Mouse (Mus musculus): ENCODE results near the gene Rdm1. TPM values are rescaled to one million over a fixed set of nuclear protein-coding genes. Genes with fewer than 3 reads are reported as not detected.
"Not testable (repeated sequence)": the region's sequence is repeated elsewhere in the genome, so short reads cannot be mapped to it uniquely, and the experiment has no call there.

Rdm1 gene
- 21.7 and 24.8 TPM in 2 replicates for polyA plus RNA-seq (2015; fragmentation: Nextera tagmentation; extraction: Ambion mirVana)

- Histone ChIP-seq H3K27ac (peak within 1 kb of the TSS; percentile 90), H3K4me3 (replicated peaks) (peak within 1 kb of the TSS; percentile 67), H3K9me3 (no peaks in the 10 kb centered on the region), H3K36me3 (no peaks in the 10 kb centered on the region), H3K4me2 (replicated peaks) (peak within 1 kb of the TSS; percentile 92), H3K9ac (replicated peaks) (peak within 1 kb of the TSS; percentile 74), H3K27me3 (no peaks in the 10 kb centered on the region), H3K4me1 (replicated peaks) (peaks cover 16% of the 10 kb centered on the region)
- WGBS: under 1% methylated on average over 33 of the region's 34 CpGs
- ATAC-seq: peak; percentile 91
These were observed at the start of gene Rdm1 for GRCm38 (mm10) chr11:101626995-101627856. Rdm1 (plus strand) TSS chr11:101627195.

GRCm38 (mm10) chr11:101581081-101581764 is 45.8 kb upstream of the Rdm1 start:
- H3K9ac ChIP-seq (replicated peaks): no peak overlapping the region
- 81% methylated on average over 6 of the region's 6 CpGs for WGBS
- H3K27ac ChIP-seq: no peak overlapping the region
- H3K9me3 ChIP-seq: no peaks in the 10 kb centered on the region
- no peaks in the 10 kb centered on the region for H3K27me3 ChIP-seq
- no peak overlapping the region for H3K4me2 ChIP-seq (replicated peaks)
- no peak for ATAC-seq
- no peak overlapping the region for H3K4me3 ChIP-seq (replicated peaks)
- H3K4me1 ChIP-seq (replicated peaks): peaks cover 8% of the 10 kb centered on the region
- peaks cover 39% of the 10 kb centered on the region for H3K36me3 ChIP-seq

- Histone ChIP-seq H3K4me1 (replicated peaks) (peaks cover 8% of the 10 kb centered on the region), H3K36me3 (peaks cover 38% of the 10 kb centered on the region), H3K9ac (replicated peaks) (peak within 1 kb of the TSS; percentile 59), H3K4me2 (replicated peaks) (peak within 1 kb of the TSS; percentile 51), H3K27me3 (no peaks in the 10 kb centered on the region), H3K27ac (no peak within 1 kb of the TSS), H3K4me3 (replicated peaks) (peak within 1 kb of the TSS; percentile 29), H3K9me3 (no peaks in the 10 kb centered on the region)
- 19% methylated on average over 30 of the region's 31 CpGs for WGBS
- ATAC-seq: no peak
These were observed 44.6 kb upstream of the Rdm1 start, which contains the start of gene Tmem106a for GRCm38 (mm10) chr11:101582054-101583035. Tmem106a (plus strand) TSS chr11:101582242.

GRCm38 (mm10) chr11:101583205-101583604 is 43.8 kb upstream of the Rdm1 start:
- no peak for ATAC-seq
- no peak overlapping the region for H3K9ac ChIP-seq (replicated peaks)
- no peaks in the 10 kb centered on the region for H3K27me3 ChIP-seq
- 83% methylated on average over 2 of the region's 2 CpGs for WGBS
- peaks cover 34% of the 10 kb centered on the region for H3K36me3 ChIP-seq
- no peak overlapping the region for H3K27ac ChIP-seq
- peaks cover 8% of the 10 kb centered on the region for H3K4me1 ChIP-seq (replicated peaks)
- no peak overlapping the region for H3K4me3 ChIP-seq (replicated peaks)
- H3K4me2 ChIP-seq (replicated peaks): no peak overlapping the region
- H3K9me3 ChIP-seq: no peaks in the 10 kb centered on the region

- H3K4me2 ChIP-seq (replicated peaks); H3K4me3 ChIP-seq (replicated peaks); H3K4me1 ChIP-seq (replicated peaks); H3K27ac ChIP-seq; H3K9me3 ChIP-seq; H3K9ac ChIP-seq (replicated peaks); ATAC-seq; H3K27me3 ChIP-seq: not testable (repeated sequence)
- H3K36me3 ChIP-seq: peaks cover 24% of the 10 kb centered on the region
- WGBS: 100% methylated on average over 1 of the region's 1 CpGs
These were observed 42.0 kb upstream of the Rdm1 start for GRCm38 (mm10) chr11:101585031-101585430.

- H3K4me2 ChIP-seq (replicated peaks): no peak overlapping the region
- H3K27ac ChIP-seq: no peak overlapping the region
- ATAC-seq: no peak
- no peak overlapping the region for H3K4me3 ChIP-seq (replicated peaks)
- H3K27me3 ChIP-seq: no peaks in the 10 kb centered on the region
- H3K36me3 ChIP-seq: peaks cover 17% of the 10 kb centered on the region
- 88% methylated on average over 4 of the region's 4 CpGs for WGBS
- H3K9ac ChIP-seq (replicated peaks): no peak overlapping the region
- peaks cover 8% of the 10 kb centered on the region for H3K4me1 ChIP-seq (replicated peaks)
- no peaks in the 10 kb centered on the region for H3K9me3 ChIP-seq
These were observed 41.2 kb upstream of the Rdm1 start for GRCm38 (mm10) chr11:101585805-101586204.

- 92% methylated on average over 10 of the region's 10 CpGs for WGBS
- H3K4me2 ChIP-seq (replicated peaks): no peak overlapping the region
- H3K9ac ChIP-seq (replicated peaks): no peak overlapping the region
- peaks cover 15% of the 10 kb centered on the region for H3K36me3 ChIP-seq
- no peak for ATAC-seq
- H3K9me3 ChIP-seq: no peaks in the 10 kb centered on the region
- no peak overlapping the region for H3K27ac ChIP-seq
- H3K27me3 ChIP-seq: no peaks in the 10 kb centered on the region
- H3K4me1 ChIP-seq (replicated peaks): no peaks in the 10 kb centered on the region
- H3K4me3 ChIP-seq (replicated peaks): no peak overlapping the region
These were observed 39.3 kb upstream of the Rdm1 start for GRCm38 (mm10) chr11:101587676-101588075.

- Histone ChIP-seq H3K9me3 (no peaks in the 10 kb centered on the region), H3K4me3 (replicated peaks) (no peak overlapping the region), H3K27me3 (no peaks in the 10 kb centered on the region), H3K9ac (replicated peaks) (no peak overlapping the region), H3K27ac (no peak overlapping the region), H3K4me1 (replicated peaks) (no peaks in the 10 kb centered on the region), H3K36me3 (peaks cover 15% of the 10 kb centered on the region), H3K4me2 (replicated peaks) (no peak overlapping the region)
- 90% methylated on average over 7 of the region's 7 CpGs for WGBS
- no peak for ATAC-seq
These were observed 38.1 kb upstream of the Rdm1 start for GRCm38 (mm10) chr11:101588868-101589267.

GRCm38 (mm10) chr11:101589444-101589843 is 37.6 kb upstream of the Rdm1 start:
- 32% methylated on average over 5 of the region's 5 CpGs for WGBS
- Histone ChIP-seq H3K9ac (replicated peaks) (no peak overlapping the region), H3K4me1 (replicated peaks) (no peaks in the 10 kb centered on the region), H3K27me3 (no peaks in the 10 kb centered on the region), H3K9me3 (no peaks in the 10 kb centered on the region), H3K4me2 (replicated peaks) (no peak overlapping the region), H3K36me3 (peaks cover 15% of the 10 kb centered on the region), H3K27ac (no peak overlapping the region), H3K4me3 (replicated peaks) (no peak overlapping the region)
- no peak for ATAC-seq

- Histone ChIP-seq H3K9me3 (no peaks in the 10 kb centered on the region), H3K4me3 (replicated peaks) (no peak overlapping the region), H3K27ac (no peak overlapping the region), H3K4me1 (replicated peaks) (no peaks in the 10 kb centered on the region), H3K36me3 (peaks cover 15% of the 10 kb centered on the region), H3K4me2 (replicated peaks) (no peak overlapping the region), H3K9ac (replicated peaks) (no peak overlapping the region), H3K27me3 (no peaks in the 10 kb centered on the region)
- 79% methylated on average over 12 of the region's 12 CpGs for WGBS
- no peak for ATAC-seq
These were observed 36.9 kb upstream of the Rdm1 start for GRCm38 (mm10) chr11:101589989-101590624.

GRCm38 (mm10) chr11:101599156-101599555 is 27.8 kb upstream of the Rdm1 start, which contains the start of gene Gm11634:
Gm11634 (minus strand) TSS chr11:101599256.
- 79% methylated on average over 6 of the region's 6 CpGs for WGBS
- Histone ChIP-seq H3K4me1 (replicated peaks) (no peaks in the 10 kb centered on the region; the same call in 1 of the 2 replicates), H3K4me2 (replicated peaks) (no peak within 1 kb of the TSS), H3K36me3 (no peaks in the 10 kb centered on the region), H3K9me3 (no peaks in the 10 kb centered on the region), H3K27me3 (0 out of 2 replicates have a peak, but pooled peaks cover 2% of the 10 kb centered on the region), H3K4me3 (replicated peaks) (no peak within 1 kb of the TSS), H3K27ac (no peak within 1 kb of the TSS), H3K9ac (replicated peaks) (no peak within 1 kb of the TSS)
- no peak for ATAC-seq

All from midbrain, embryonic 13.5 days (tissue).